Mouse (Mus musculus) embryonic facial prominence, embryonic 15.5 days (tissue): ENCODE measurements around the gene Dclk1. TPM values are rescaled to one million over a fixed set of nuclear protein-coding genes. Genes with fewer than 3 reads are reported as not detected.

ENCODE experiments used
- polyA plus RNA-seq: library from polyadenylated mRNA; unstranded; fragments of >200 nt; fragmentation: Nextera tagmentation; extraction: Ambion mirVana; gene quantifications from 2 replicates; pipeline ENCODE4 v1.2.1, GENCODE M21; 2015

Gene Dclk1
- polyA plus RNA-seq, 1 experiment from 2014 or later, result 64.6 TPM

Other genes with a start within 250 kb of the Dclk1 start
- gene Ccna1, start 186.9 kb upstream of the Dclk1 start, polyA plus RNA-seq, result 8.3 and 14.6 TPM in 2 replicates
- gene Spg20, start 130.3 kb upstream of the Dclk1 start, polyA plus RNA-seq, result 65.9 and 67.8 TPM in 2 replicates
- gene Ccdc169, start 105.0 kb upstream of the Dclk1 start, polyA plus RNA-seq, result 0.05 and 0.07 TPM in 2 replicates
- gene Sohlh2, start 60.3 kb upstream of the Dclk1 start, polyA plus RNA-seq, result not detected in 2 replicates
- not detected in 2 replicates for gene Gm21954, start 229.8 kb downstream of the Dclk1 start, polyA plus RNA-seq